In genomic region chr4:128609276-128609924, GRCm38 (mm10) we compare ENCODE assay signal across 8 mouse cellular contexts. TPM values are rescaled to one million over a fixed set of nuclear protein-coding genes. Genes with fewer than 3 reads are reported as not detected.
DNase-seq lines count a peak whose midpoint lies in the region; ATAC-seq and TF ChIP-seq lines count a peak whose summit lies in the region.

No protein-coding gene starts in this region.

- no peak for TF ChIP-seq POLR2A in embryonic fibroblast, embryonic 13.5 days (IDR thresholded peaks at IDR 0.05; ENCODE audit: low read depth, low read length)

- H3K27me3 ChIP-seq in lung, embryonic 14.5 days (ENCODE audit: insufficient read depth, low read length) = no peaks in the 10 kb centered on the region
- H3K27me3 ChIP-seq in midbrain, postnatal 0 days (ENCODE audit: insufficient read depth, low read length) = no peaks in the 10 kb centered on the region

- H3K4me2 ChIP-seq in lung, embryonic 14.5 days = peak overlapping the region; percentile 72
- H3K4me2 ChIP-seq in midbrain, postnatal 0 days (ENCODE audit: low read depth, low read length, poor library complexity, severe bottlenecking) = peak overlapping the region; percentile 53

- peaks cover 2% of the 10 kb centered on the region for H3K36me3 ChIP-seq in lung, embryonic 14.5 days (ENCODE audit: insufficient read depth)
- peaks cover under 1% of the 10 kb centered on the region; the same call in 1 of the 2 replicates for H3K36me3 ChIP-seq in midbrain, postnatal 0 days (ENCODE audit: insufficient read depth, low read length)

- WGBS in lung, embryonic 14.5 days = 5% methylated on average over 27 of the region's 27 CpGs
- 10% methylated on average over 25 of the region's 27 CpGs for WGBS in midbrain, postnatal 0 days

- no peak for TF ChIP-seq CTCF in lung, embryonic 14.5 days (IDR thresholded peaks at IDR 0.05; ENCODE audit: low read depth)
- TF ChIP-seq CTCF in embryonic fibroblast, embryonic 13.5 days (IDR thresholded peaks at IDR 0.05; ENCODE audit: borderline replicate concordance, insufficient read depth, low read length) = no peak
- TF ChIP-seq CTCF in midbrain, postnatal 0 days (IDR thresholded peaks at IDR 0.05) = no peak

- peaks cover 4% of the 10 kb centered on the region; the same call in 1 of the 2 replicates for H3K4me1 ChIP-seq in lung, embryonic 14.5 days (ENCODE audit: insufficient read depth)
- H3K4me1 ChIP-seq in embryonic fibroblast, embryonic 13.5 days (ENCODE audit: control insufficient read depth, insufficient read depth, low read length) = no peaks in the 10 kb centered on the region
- H3K4me1 ChIP-seq in midbrain, postnatal 0 days (ENCODE audit: insufficient read depth, low read length) = peaks cover 10% of the 10 kb centered on the region; the same call in 1 of the 2 replicates

- no peak for DNase-seq in lung, embryonic 14.5 days
- no peak for DNase-seq in lung, postnatal 25 days (ENCODE audit: low spot score)
- DNase-seq in kidney, postnatal 14 days = peak; percentile 18
- DNase-seq in midbrain, postnatal 0 days (ENCODE audit: low spot score) = no peak
- DNase-seq in frontal cortex, adult 2 months (ENCODE audit: extremely low spot score in 1 of 2, low spot score in 1 of 2) = no peak
- DNase-seq in cerebellum, postnatal 4 days (ENCODE audit: low spot score in 2 of 2) = no peak
- no peak for DNase-seq in layer of hippocampus, postnatal 36 days

- peak overlapping the region; percentile 56 for H3K9ac ChIP-seq in lung, embryonic 14.5 days
- H3K9ac ChIP-seq in midbrain, postnatal 0 days (replicated peaks; ENCODE audit: low read length, poor library complexity, severe bottlenecking) = peak overlapping the region; percentile 50

- no peak overlapping the region for H3K27ac ChIP-seq in lung, embryonic 14.5 days (ENCODE audit: low read depth)
- no peak overlapping the region for H3K27ac ChIP-seq in embryonic fibroblast, embryonic 13.5 days (ENCODE audit: insufficient read depth, low read length)
- H3K27ac ChIP-seq in midbrain, postnatal 0 days (ENCODE audit: low read depth, low read length) = peak overlapping the region; percentile 55; the same call in 1 of the 2 replicates

- no peaks in the 10 kb centered on the region for H3K9me3 ChIP-seq in lung, embryonic 14.5 days (ENCODE audit: low read depth, low read length)
- no peaks in the 10 kb centered on the region for H3K9me3 ChIP-seq in midbrain, postnatal 0 days (ENCODE audit: low read length)

- peak; percentile 50 for ATAC-seq in lung, embryonic 14.5 days (ENCODE audit: insufficient read depth)
- peak; percentile 67 for ATAC-seq in midbrain, postnatal 0 days (ENCODE audit: low FRiP score)

- peak overlapping the region; percentile 54 for H3K4me3 ChIP-seq in lung, embryonic 14.5 days (ENCODE audit: low read depth, low read length)
- peak overlapping the region; percentile 65 for H3K4me3 ChIP-seq in embryonic fibroblast, embryonic 13.5 days (ENCODE audit: insufficient read depth, low read length)
- peak overlapping the region; percentile 47 for H3K4me3 ChIP-seq in midbrain, postnatal 0 days (ENCODE audit: low read depth, low read length)

RNA-seq across cellular contexts. Expression of gene Zscan20, which starts 0.5 kb away (rescaled TPM):
- 3.5 and 4.0 TPM in 2 replicates for polyA plus RNA-seq in lung, embryonic 14.5 days (2014; fragmentation: Nextera tagmentation; extraction: Ambion mirVana)
- 4.2 and 6.8 TPM in 2 replicates for polyA plus RNA-seq in embryonic fibroblast, embryonic 13.5 days (2011; ENCODE audit: insufficient read length, low read depth, missing spikeins)
- 12.3 and 16.6 TPM in 2 replicates for total RNA-seq in midbrain, postnatal 0 days (2014; rRNA removed)
- polyA plus RNA-seq in midbrain, postnatal 0 days (2015; fragmentation: Nextera tagmentation; extraction: Ambion mirVana) = 1.9 and 2.5 TPM in 2 replicates
- 4.1 and 4.6 TPM in 2 replicates for polyA plus RNA-seq in frontal cortex, adult 2 months (2012; rRNA removed)
- 10 to 100 TPM in 1 of 2 experiments, 1 to 10 TPM in 1; 9.9 to 10.3 TPM for total RNA-seq in layer of hippocampus, postnatal 36 days (2021)

RNA-seq across cellular contexts. Expression of gene Tlr12, which starts 9.0 kb away (rescaled TPM):
- 0.26 and 0.30 TPM in 2 replicates for polyA plus RNA-seq in lung, embryonic 14.5 days (2014; fragmentation: Nextera tagmentation; extraction: Ambion mirVana)
- polyA plus RNA-seq in embryonic fibroblast, embryonic 13.5 days (2011; ENCODE audit: insufficient read length, low read depth, missing spikeins) = not detected in 2 replicates
- total RNA-seq in midbrain, postnatal 0 days (2014; rRNA removed) = 1.3 and 2.1 TPM in 2 replicates
- polyA plus RNA-seq in midbrain, postnatal 0 days (2015; fragmentation: Nextera tagmentation; extraction: Ambion mirVana) = 0.71 and 1.1 TPM in 2 replicates
- polyA plus RNA-seq in frontal cortex, adult 2 months (2012; rRNA removed) = 0.76 and 1.00 TPM in 2 replicates
- under 1 TPM; 0.61 to 0.80 TPM for total RNA-seq in layer of hippocampus, postnatal 36 days (2021)

RNA-seq across cellular contexts. Expression of gene Phc2, which starts 45.1 kb away (rescaled TPM):
- 99.0 and 107 TPM in 2 replicates for polyA plus RNA-seq in lung, embryonic 14.5 days (2014; fragmentation: Nextera tagmentation; extraction: Ambion mirVana)
- 69.9 and 73.2 TPM in 2 replicates for polyA plus RNA-seq in embryonic fibroblast, embryonic 13.5 days (2011; ENCODE audit: insufficient read length, low read depth, missing spikeins)
- total RNA-seq in midbrain, postnatal 0 days (2014; rRNA removed) = 64.3 and 66.1 TPM in 2 replicates
- 31.4 and 34.8 TPM in 2 replicates for polyA plus RNA-seq in midbrain, postnatal 0 days (2015; fragmentation: Nextera tagmentation; extraction: Ambion mirVana)
- 104 and 110 TPM in 2 replicates for polyA plus RNA-seq in frontal cortex, adult 2 months (2012; rRNA removed)
- 10 to 100 TPM; 91.4 to 96.9 TPM for total RNA-seq in layer of hippocampus, postnatal 36 days (2021)
